Mouse (Mus musculus): ENCODE results near the gene Ppp1r13l.

The Ppp1r13l gene

GRCm38 (mm10) chr7:19365376-19365775 lies 5.8 kb downstream of the Ppp1r13l start:
- no peak for DNase-seq (ENCODE audit: low spot score in 2 of 2)

GRCm38 (mm10) chr7:19368380-19368779 lies 8.8 kb downstream of the Ppp1r13l start:
- DNase-seq (ENCODE audit: low spot score in 2 of 2), result no peak

GRCm38 (mm10) chr7:19369823-19370425 lies 10.4 kb downstream of the Ppp1r13l start:
- DNase-seq (ENCODE audit: low spot score in 2 of 2), result peak in 1 of 2 experiments; percentile 76

GRCm38 (mm10) chr7:19373367-19373766 lies 13.8 kb downstream of the Ppp1r13l start:
- DNase-seq (ENCODE audit: low spot score in 2 of 2), result no peak

DNA sequence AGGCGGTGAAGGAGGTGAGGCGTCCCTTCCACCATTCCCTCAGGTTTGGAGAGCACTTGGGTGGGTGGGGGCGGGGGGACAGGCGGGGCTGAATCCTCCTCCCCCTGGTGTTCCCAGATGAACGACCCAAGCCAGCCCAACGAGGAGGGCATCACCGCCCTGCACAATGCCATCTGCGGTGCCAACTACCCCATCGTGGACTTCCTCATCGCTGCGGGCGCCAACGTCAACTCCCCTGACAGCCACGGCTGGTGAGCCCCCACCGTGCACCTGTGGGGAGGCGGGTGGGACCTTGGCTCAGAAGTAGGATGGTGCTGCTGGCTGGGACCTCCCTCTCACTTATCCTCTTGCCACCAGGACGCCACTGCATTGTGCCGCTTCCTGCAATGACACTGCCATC lies 15.8 kb downstream of the Ppp1r13l start:
- DNase-seq (ENCODE audit: low spot score in 2 of 2), result no peak

- no peak for DNase-seq (ENCODE audit: low spot score in 2 of 2)
Observed at GRCm38 (mm10) chr7:19376019-19376418, 16.5 kb downstream of the Ppp1r13l start.

GRCm38 (mm10) chr7:19378049-19378448 lies 18.5 kb downstream of the Ppp1r13l start:
- no peak for DNase-seq (ENCODE audit: low spot score in 2 of 2)

DNA sequence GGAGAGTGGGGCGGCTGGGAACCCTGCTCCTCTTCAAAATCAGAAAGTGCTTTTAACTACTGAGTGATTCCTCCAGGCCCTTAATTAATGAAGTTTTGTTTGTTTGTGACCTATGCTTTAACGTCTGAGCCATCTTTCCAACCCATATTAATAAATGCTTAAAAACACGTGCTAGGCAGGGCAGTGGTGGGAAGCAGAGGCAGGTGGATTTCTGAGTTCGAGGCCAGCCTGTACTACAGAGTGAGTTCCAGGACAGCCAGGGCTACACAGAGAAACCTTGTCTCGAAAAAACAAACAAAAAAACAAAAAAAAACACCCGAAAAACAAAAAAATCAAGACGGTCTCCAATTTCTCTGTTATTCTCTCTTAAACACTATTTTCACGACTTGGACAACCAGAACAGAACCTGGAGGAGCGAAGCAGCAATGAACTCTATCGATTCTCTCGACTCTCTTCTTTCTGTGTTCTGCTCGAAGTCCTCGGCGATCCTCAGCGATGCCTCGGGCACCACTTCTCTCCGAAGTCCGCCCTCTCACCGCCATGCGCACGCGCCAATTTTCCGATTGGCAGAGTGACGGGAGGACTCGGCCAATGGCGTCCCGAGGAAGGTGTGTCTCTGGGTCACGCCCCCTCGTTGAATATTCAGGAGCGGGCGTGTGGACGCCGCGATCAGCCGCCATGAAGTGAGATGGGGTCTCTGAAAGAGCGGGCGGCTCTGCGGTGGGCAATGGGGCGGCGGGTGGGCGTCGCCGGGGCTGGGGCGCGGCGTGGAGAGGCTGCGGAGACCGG lies 22.0 kb downstream of the Ppp1r13l start, which contains the start of gene Ercc2:
TSS of gene Ercc2 (plus strand) at position 634 of the 789 bp plus-strand sequence.
- DNase-seq (ENCODE audit: low spot score in 2 of 2), result peak; percentile 95 to 99

- DNase-seq (ENCODE audit: low spot score in 2 of 2), result no peak
Observed at GRCm38 (mm10) chr7:19382166-19382541, 22.6 kb downstream of the Ppp1r13l start.

GRCm38 (mm10) chr7:19383708-19384107 lies 24.2 kb downstream of the Ppp1r13l start:
- no peak for DNase-seq (ENCODE audit: low spot score in 2 of 2)

GRCm38 (mm10) chr7:19388699-19389413 lies 29.3 kb downstream of the Ppp1r13l start:
- no peak for DNase-seq (ENCODE audit: low spot score in 2 of 2)

- no peak for DNase-seq (ENCODE audit: low spot score in 2 of 2)
Observed at GRCm38 (mm10) chr7:19394484-19394883, 34.9 kb downstream of the Ppp1r13l start.

GRCm38 (mm10) chr7:19399496-19400280 lies 40.1 kb downstream of the Ppp1r13l start:
- no peak for DNase-seq (ENCODE audit: low spot score in 2 of 2)

DNA sequence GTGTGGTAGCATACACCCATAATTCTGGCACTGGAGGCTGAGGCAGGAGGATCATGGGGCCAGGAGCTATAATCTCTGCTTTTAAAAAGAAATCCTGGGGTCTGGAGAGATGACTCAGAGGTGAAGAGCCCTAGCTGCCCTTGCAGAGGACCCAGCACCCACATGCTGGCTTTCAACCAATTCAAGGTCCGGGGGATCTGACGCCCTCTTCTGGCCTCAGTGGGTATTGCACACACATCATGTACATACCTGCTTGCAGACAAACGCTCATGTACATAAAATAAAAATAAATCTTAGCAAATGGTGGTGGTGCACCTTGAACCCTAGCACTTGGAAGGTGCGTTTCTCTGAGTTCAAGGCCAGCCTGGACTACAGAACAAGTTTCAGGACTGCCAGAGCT lies 41.4 kb downstream of the Ppp1r13l start:
- DNase-seq (ENCODE audit: low spot score in 2 of 2), result no peak

- DNase-seq (ENCODE audit: low spot score in 2 of 2), result no peak
Observed at GRCm38 (mm10) chr7:19402535-19403112, 43.1 kb downstream of the Ppp1r13l start.

- no peak for DNase-seq (ENCODE audit: low spot score in 2 of 2)
Observed at GRCm38 (mm10) chr7:19403731-19404296, 44.3 kb downstream of the Ppp1r13l start, which contains the start of gene Klc3. Gene Klc3, minus strand, starts transcription at chr7:19404104.

- DNase-seq (ENCODE audit: low spot score in 2 of 2), result no peak
Observed at GRCm38 (mm10) chr7:19404476-19404875, 44.9 kb downstream of the Ppp1r13l start, which contains the start of gene Ckm. Gene Ckm, plus strand, starts transcription at chr7:19404776.

- DNase-seq (ENCODE audit: low spot score in 2 of 2), result peak in 1 of 2 experiments; percentile 72
Observed at GRCm38 (mm10) chr7:19405417-19405816, 45.9 kb downstream of the Ppp1r13l start.

DNA sequence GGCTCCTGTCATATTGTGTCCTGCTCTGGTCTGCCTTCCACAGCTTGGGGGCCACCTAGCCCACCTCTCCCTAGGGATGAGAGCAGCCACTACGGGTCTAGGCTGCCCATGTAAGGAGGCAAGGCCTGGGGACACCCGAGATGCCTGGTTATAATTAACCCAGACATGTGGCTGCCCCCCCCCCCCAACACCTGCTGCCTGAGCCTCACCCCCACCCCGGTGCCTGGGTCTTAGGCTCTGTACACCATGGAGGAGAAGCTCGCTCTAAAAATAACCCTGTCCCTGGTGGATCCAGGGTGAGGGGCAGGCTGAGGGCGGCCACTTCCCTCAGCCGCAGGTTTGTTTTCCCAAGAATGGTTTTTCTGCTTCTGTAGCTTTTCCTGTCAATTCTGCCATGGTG lies 50.2 kb downstream of the Ppp1r13l start:
- no peak for DNase-seq (ENCODE audit: low spot score in 2 of 2)

DNA sequence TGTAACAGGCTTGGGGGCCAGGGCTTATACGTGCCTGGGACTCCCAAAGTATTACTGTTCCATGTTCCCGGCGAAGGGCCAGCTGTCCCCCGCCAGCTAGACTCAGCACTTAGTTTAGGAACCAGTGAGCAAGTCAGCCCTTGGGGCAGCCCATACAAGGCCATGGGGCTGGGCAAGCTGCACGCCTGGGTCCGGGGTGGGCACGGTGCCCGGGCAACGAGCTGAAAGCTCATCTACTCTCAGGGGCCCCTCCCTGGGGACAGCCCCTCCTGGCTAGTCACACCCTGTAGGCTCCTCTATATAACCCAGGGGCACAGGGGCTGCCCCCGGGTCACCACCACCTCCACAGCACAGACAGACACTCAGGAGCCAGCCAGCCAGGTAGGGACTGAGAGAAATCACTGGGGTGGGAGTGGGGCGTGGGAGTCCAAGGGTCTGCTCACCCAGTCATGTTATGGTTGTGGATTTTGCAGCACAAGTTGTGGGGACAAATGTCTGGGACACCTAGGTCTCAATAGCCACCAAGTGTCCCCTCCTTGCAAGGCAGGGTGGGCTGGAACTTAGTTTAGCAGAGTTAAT lies 51.3 kb downstream of the Ppp1r13l start:
- no peak for DNase-seq (ENCODE audit: low spot score in 2 of 2)

DNA sequence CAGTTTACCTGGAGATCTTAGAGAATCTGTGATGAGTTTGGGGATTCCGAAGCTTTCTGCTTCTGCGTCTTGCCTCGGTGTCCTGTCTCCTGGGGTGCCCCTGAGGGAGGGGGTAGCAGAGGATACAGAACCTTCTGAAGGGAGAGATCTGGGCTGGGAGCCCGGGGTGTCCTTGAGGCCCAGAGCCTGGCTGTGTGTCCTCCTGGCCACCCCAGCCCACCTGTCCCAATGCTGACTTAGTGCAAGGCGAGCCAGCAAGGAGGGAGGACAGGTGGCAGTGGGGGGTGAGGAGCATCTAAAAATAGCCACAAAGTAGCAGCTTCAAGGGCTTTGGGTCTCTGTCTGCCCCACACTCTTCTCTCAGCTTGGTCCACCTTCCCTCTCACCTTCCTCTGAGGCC lies 52.2 kb downstream of the Ppp1r13l start:
- no peak for DNase-seq (ENCODE audit: low spot score in 2 of 2)

Measured in frontal cortex, postnatal 10 days (tissue).